Mouse (Mus musculus) C2C12 (cell line): ENCODE results near the gene Slc7a8. TPM values are rescaled to one million over a fixed set of nuclear protein-coding genes. Genes with fewer than 3 reads are reported as not detected.

Experiments
- H3K27me3 ChIP-seq: one replicate; pipeline ENCODE4 v1.6.1; 2011; ENCODE audit not compliant: control insufficient read depth, insufficient read depth, insufficient read length
- H3K36me3 ChIP-seq: one replicate; pipeline ENCODE4 v1.6.1; 2011; ENCODE audit not compliant: control insufficient read depth, insufficient read depth
- H3K4me3 ChIP-seq: one replicate; pipeline ENCODE4 v1.5.1; 2011; ENCODE audit warnings: mild to moderate bottlenecking, control low read depth; ENCODE audit not compliant: poor library complexity, insufficient read depth, severe bottlenecking
- H3K79me2 ChIP-seq: one replicate; pipeline ENCODE4 v1.6.1; 2011; ENCODE audit not compliant: control insufficient read depth, insufficient read depth
- H3K79me3 ChIP-seq: one replicate; pipeline ENCODE4 v1.6.1; 2011; ENCODE audit warnings: low read depth, control low read depth
- H3ac ChIP-seq: one replicate; pipeline ENCODE3; 2011; ENCODE audit warnings: low read depth; ENCODE audit not compliant: control insufficient read depth, insufficient read length
- CEBPB ChIP-seq: IDR thresholded peaks from one replicate; pipeline ENCODE4 v1.6.1; 2011; ENCODE audit warnings: low read depth, mild to moderate bottlenecking, control low read depth, moderate library complexity
- CTCF ChIP-seq: IDR thresholded peaks from one replicate; pipeline ENCODE4 v1.5.1; 2011; ENCODE audit not compliant: control insufficient read depth, insufficient read depth, insufficient read length
- FOSL1 ChIP-seq: IDR thresholded peaks from one replicate; pipeline ENCODE4 v1.8.0; 2011; ENCODE audit warnings: mild to moderate bottlenecking, low read length; ENCODE audit not compliant: poor library complexity, insufficient read depth, severe bottlenecking
- MAX ChIP-seq: IDR thresholded peaks from one replicate; pipeline ENCODE4 v1.6.1; 2011; ENCODE audit warnings: mild to moderate bottlenecking, control low read depth
- MYOD1 ChIP-seq: IDR thresholded peaks from one replicate; pipeline ENCODE4 v1.6.1; 2011; ENCODE audit warnings: low read depth; ENCODE audit not compliant: control insufficient read depth, insufficient read length
- MYOG ChIP-seq: IDR thresholded peaks from one replicate; pipeline ENCODE4 v1.6.1; 2011; ENCODE audit not compliant: control insufficient read depth, insufficient read length; ENCODE audit errors: extremely low read depth
- USF1 ChIP-seq: IDR thresholded peaks from one replicate; pipeline ENCODE4 v1.6.1; 2011; ENCODE audit warnings: low read depth, mild to moderate bottlenecking, control low read depth, moderate library complexity
- polyA plus RNA-seq: library from polyadenylated mRNA; unstranded; fragments of >200 nt; fragmentation: generic; extraction: Trizol; gene quantifications from one replicate; pipeline ENCODE4 v1.2.1, GENCODE M21; 2012; ENCODE audit warnings: missing spikeins

The Slc7a8 gene
- polyA plus RNA-seq, 1 experiment: not detected

DNA sequence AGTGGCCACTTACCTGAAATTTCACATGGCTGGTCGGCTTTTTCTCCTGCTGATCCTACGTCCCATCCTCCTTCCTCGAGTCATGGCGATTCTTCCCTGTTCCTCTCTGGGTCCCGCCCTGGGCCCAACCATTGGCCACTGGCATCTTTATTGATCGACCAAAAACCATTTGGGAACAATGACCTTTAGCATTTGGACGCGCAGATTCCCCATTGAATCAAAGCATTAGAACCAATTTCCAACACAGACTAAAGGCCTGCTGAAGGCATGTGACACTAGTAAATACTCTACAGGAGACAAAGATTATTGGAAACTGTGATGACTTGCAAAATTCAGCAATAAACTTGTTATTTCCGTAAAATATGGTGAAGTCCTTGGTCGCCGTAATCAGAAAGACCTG, 61.7 kb downstream of the Slc7a8 start:
- peaks cover 46% of the 10 kb centered on the region for H3K27me3 ChIP-seq
- H3K79me3 ChIP-seq: no peaks in the 10 kb centered on the region
- no peak overlapping the region for H3ac ChIP-seq
- H3K36me3 ChIP-seq: no peaks in the 10 kb centered on the region
- no peak for TF ChIP-seq MAX
- TF ChIP-seq USF1: no peak
- TF ChIP-seq MYOD1: no peak
- no peak for TF ChIP-seq MYOG
- no peak for TF ChIP-seq FOSL1
- TF ChIP-seq CTCF: no peak
- TF ChIP-seq CEBPB: no peak
- H3K4me3 ChIP-seq: no peak overlapping the region
- no peaks in the 10 kb centered on the region for H3K79me2 ChIP-seq

- H3K27me3 ChIP-seq: peaks cover 29% of the 10 kb centered on the region
Measured at GRCm38 (mm10) chr14:54715402-54715801, 66.3 kb downstream of the Slc7a8 start.

DNA sequence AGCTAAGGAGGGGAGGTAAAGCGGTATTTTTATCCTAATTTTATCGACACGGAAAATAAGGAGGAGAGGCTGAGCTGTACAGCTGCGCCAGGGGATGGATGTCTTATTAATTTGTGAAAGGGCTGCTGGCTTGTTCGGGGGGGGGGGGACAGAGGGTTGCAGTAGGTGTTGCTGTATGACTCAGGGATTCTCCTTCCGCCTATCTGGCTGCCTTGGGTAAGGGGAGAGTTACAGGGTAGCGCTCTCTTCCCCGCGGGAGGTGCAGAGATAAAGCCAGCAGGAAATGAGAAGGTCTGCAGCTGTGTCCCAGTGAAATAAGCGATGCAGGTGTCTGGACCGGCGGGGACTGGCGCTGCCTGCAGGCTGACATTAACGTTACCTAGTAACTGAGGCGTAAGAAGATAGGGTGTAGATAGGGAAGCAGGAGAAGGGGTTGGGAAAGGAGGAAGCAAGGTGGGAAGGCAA, 67.1 kb downstream of the Slc7a8 start:
- Histone ChIP-seq H3K27me3 (peaks cover 36% of the 10 kb centered on the region), H3ac (no peak overlapping the region), H3K79me3 (no peaks in the 10 kb centered on the region), H3K79me2 (no peaks in the 10 kb centered on the region), H3K36me3 (no peaks in the 10 kb centered on the region), H3K4me3 (no peak overlapping the region)
- TF ChIP-seq MYOG (no peak), MAX (no peak), CTCF (no peak), MYOD1 (no peak), USF1 (no peak), CEBPB (no peak), FOSL1 (no peak)

More at GRCm38 (mm10) chr14:54715402-54715801, 66.3 kb downstream of the Slc7a8 start:
- no peaks in the 10 kb centered on the region for H3K79me3 ChIP-seq
- H3K79me2 ChIP-seq: no peaks in the 10 kb centered on the region
- H3K4me3 ChIP-seq: no peak overlapping the region
- no peaks in the 10 kb centered on the region for H3K36me3 ChIP-seq
- H3ac ChIP-seq: no peak overlapping the region
- no peak for TF ChIP-seq MYOG
- no peak for TF ChIP-seq USF1
- no peak for TF ChIP-seq FOSL1

- Histone ChIP-seq H3K27me3 (peaks cover 41% of the 10 kb centered on the region), H3K79me2 (no peaks in the 10 kb centered on the region), H3K4me3 (no peak overlapping the region), H3K36me3 (no peaks in the 10 kb centered on the region), H3ac (no peak overlapping the region), H3K79me3 (no peaks in the 10 kb centered on the region)
- TF ChIP-seq USF1 (no peak), CTCF (peak; percentile 70), MYOG (no peak)
Measured at GRCm38 (mm10) chr14:54714121-54714520, 67.6 kb downstream of the Slc7a8 start.

GRCm38 (mm10) chr14:54712861-54713260, 68.9 kb downstream of the Slc7a8 start:
- TF ChIP-seq FOSL1: no peak
- H3K36me3 ChIP-seq: no peaks in the 10 kb centered on the region
- no peak overlapping the region for H3K4me3 ChIP-seq
- H3K79me2 ChIP-seq: no peaks in the 10 kb centered on the region
- H3K79me3 ChIP-seq: no peaks in the 10 kb centered on the region
- H3ac ChIP-seq: no peak overlapping the region
- H3K27me3 ChIP-seq: peaks cover 54% of the 10 kb centered on the region

DNA sequence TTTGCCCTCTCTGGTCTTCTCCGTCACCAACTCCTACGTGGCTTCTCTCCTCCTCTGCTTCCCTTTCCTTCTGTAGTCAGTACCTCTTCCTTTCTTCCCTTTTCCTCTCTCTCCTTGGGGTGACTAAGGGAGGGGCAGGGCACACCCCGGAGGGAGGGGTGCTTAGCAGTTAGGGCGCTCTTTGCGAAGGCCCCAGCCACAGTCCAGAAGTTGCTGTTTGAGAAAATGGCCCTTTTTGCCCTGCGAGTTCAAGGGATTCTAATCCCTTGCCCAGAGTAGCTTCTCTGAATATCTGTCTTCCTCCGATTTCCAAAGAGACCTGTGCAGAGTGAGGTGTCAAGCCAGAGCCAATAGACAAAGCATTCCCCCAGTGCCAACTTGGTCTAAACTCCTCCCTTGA, 69.7 kb downstream of the Slc7a8 start, which contains the start of gene Cebpe:
Gene Cebpe (minus strand): TSS at position 101 of the 400 bp plus-strand sequence.
- no peak within 1 kb of the TSS for H3K4me3 ChIP-seq
- H3K79me2 ChIP-seq: no peaks in the 10 kb centered on the region
- no peaks in the 10 kb centered on the region for H3K36me3 ChIP-seq
- no peaks in the 10 kb centered on the region for H3K79me3 ChIP-seq
- H3K27me3 ChIP-seq: peaks cover 61% of the 10 kb centered on the region
- TF ChIP-seq CTCF: no peak
- no peak for TF ChIP-seq MYOG
- TF ChIP-seq USF1: no peak
- TF ChIP-seq MYOD1: no peak
- no peak for TF ChIP-seq FOSL1
- TF ChIP-seq CEBPB: no peak
- no peak for TF ChIP-seq MAX
- H3ac ChIP-seq: no peak within 1 kb of the TSS
